In the genomic region with DNA sequence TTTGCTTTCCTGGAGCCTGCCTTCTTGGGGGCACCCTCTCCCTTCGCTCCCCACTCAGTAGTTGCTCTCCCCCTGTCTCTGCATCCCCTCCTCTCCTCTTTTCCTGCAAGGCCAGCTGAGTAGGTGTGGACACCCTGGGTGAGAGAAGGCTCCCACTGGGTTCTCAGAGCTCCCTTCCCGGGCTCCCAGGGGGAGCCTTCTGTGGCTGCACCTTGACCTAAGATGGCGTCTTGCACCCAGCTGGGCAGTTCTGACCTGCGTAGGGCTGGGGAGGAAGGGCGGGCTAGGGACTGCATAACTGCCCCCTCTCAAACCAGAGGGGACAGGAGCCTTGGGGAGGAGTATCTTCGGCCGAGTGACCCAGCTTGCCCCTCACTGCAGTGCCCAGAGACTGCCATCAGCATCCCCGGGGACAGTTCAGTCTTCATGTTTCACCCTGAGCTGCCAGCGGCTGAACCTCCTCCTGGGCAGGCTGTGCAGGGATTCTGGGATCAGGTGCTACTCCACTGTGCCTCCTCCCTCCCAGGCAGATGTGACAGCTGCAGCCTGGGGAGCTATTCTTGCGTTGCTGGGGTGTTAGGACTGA, we compare ENCODE assay signal across 8 mouse cellular contexts. TPM values are rescaled to one million over a fixed set of nuclear protein-coding genes. Genes with fewer than 3 reads are reported as not detected.
A peak's percentile ranks its signal among the peaks of the same experiment; 100 is the strongest.
DNase-seq lines count a peak whose midpoint lies in the region; ATAC-seq lines count a peak whose summit lies in the region.

No protein-coding gene starts in this region.

- no peak for DNase-seq in heart, adult 8-10 months (ENCODE audit: low spot score)
- DNase-seq in adipocyte (ENCODE audit: low spot score): peak; percentile 62
- DNase-seq in gastrocnemius, postnatal 36 days: peak; percentile 51 to 61
- peak; percentile 75 for DNase-seq in kidney, postnatal 10 days
- DNase-seq in naive thymus-derived CD4-positive, alpha-beta T cell, adult 2 months (ENCODE audit: low read depth): peak; percentile 25
- no peak for DNase-seq in left cerebral cortex, adult 11 months (ENCODE audit: low spot score)
- no peak for DNase-seq in cerebellum, adult 11-12 months

- H3K4me3 ChIP-seq in heart, embryonic 11.5 days (ENCODE audit: low read depth, low read length): peak overlapping the region; percentile 88

- H3K27ac ChIP-seq in heart, embryonic 11.5 days (ENCODE audit: low read depth, low read length): peak overlapping the region; percentile 96

- H3K9me3 ChIP-seq in heart, embryonic 11.5 days (replicated peaks; ENCODE audit: control insufficient read depth, low read length): no peaks in the 10 kb centered on the region

- H3K4me1 ChIP-seq in heart, embryonic 11.5 days (ENCODE audit: control insufficient read depth, insufficient read depth, low read length): peaks cover 47% of the 10 kb centered on the region

- peak overlapping the region; percentile 93 for H3K9ac ChIP-seq in heart, embryonic 11.5 days (ENCODE audit: low read depth, low read length)

- intact Hi-C loops in gastrocnemius, postnatal 36 days (cut with DNase I): no loop called here

- no peaks in the 10 kb centered on the region for H3K36me3 ChIP-seq in heart, embryonic 11.5 days (ENCODE audit: control insufficient read depth, insufficient read depth, low read length)

- WGBS in heart, embryonic 11.5 days (ENCODE audit: insufficient replicate concordance): 6% methylated on average over 10 of the region's 10 CpGs

- peak; percentile 11; the same call in 1 of the 2 replicates for ATAC-seq in heart, embryonic 11.5 days (replicated peaks; ENCODE audit: insufficient number of reproducible peaks, low FRiP score, low TSS enrichment)

- peak overlapping the region; percentile 85 for H3K4me2 ChIP-seq in heart, embryonic 11.5 days

- no peaks in the 10 kb centered on the region for H3K27me3 ChIP-seq in heart, embryonic 11.5 days (ENCODE audit: control insufficient read depth, insufficient read depth, low read length)

RNA-seq across cellular contexts. Expression of a gene that starts 2.7 kb away (rescaled TPM):
- 55.1 and 60.1 TPM in 2 replicates for polyA plus RNA-seq in heart, embryonic 11.5 days (2014; fragmentation: Nextera tagmentation; extraction: Ambion mirVana)
- total RNA-seq in heart, adult 8-10 months (2022): 10 to 100 TPM; 46.0 to 59.4 (median 50.9) TPM
- total RNA-seq in gastrocnemius, postnatal 36 days (2021): 10 to 100 TPM; 80.5 to 83.4 TPM

Comparison
In these comparisons a context has a peak if more than half of its experiments do, and no peak if none do; other contexts are left out.
1. DNase-seq: peak in adipocyte (single experiment), gastrocnemius, postnatal 36 days (2 of 2), kidney, postnatal 10 days (single experiment) and naive thymus-derived CD4-positive, alpha-beta T cell, adult 2 months (single experiment); none in heart, adult 8-10 months (single experiment), left cerebral cortex, adult 11 months (single experiment) and cerebellum, adult 11-12 months (single experiment).